Mouse (Mus musculus) testis, adult 2 months (tissue): ENCODE results near the gene Fosl2. TPM values are rescaled to one million over a fixed set of nuclear protein-coding genes. Genes with fewer than 3 reads are reported as not detected.

Experiments used
- H3K27ac ChIP-seq: fragments of 200-500 bp; 2 replicates; pipeline ENCODE4 v1.5.1; 2012; ENCODE audit warnings: low read depth, low read length; ENCODE audit not compliant: control insufficient read depth, insufficient read depth
- H3K27me3 ChIP-seq: fragments of 200-500 bp; 2 replicates; pipeline ENCODE4 v1.6.1; 2012; ENCODE audit warnings: mild to moderate bottlenecking, low read length, moderate library complexity; ENCODE audit not compliant: control insufficient read depth, insufficient read depth
- H3K36me3 ChIP-seq: fragments of 200-500 bp; 2 replicates; pipeline ENCODE4 v1.6.1; 2012; ENCODE audit warnings: mild to moderate bottlenecking, low read length; ENCODE audit not compliant: control insufficient read depth, insufficient read depth
- H3K4me1 ChIP-seq: fragments of 200-500 bp; 2 replicates; pipeline ENCODE4 v1.6.1; 2012; ENCODE audit warnings: low read length; ENCODE audit not compliant: control insufficient read depth, insufficient read depth
- H3K4me3 ChIP-seq: fragments of 200-500 bp; 2 replicates; pipeline ENCODE4 v1.5.1; 2012; ENCODE audit warnings: low read depth, mild to moderate bottlenecking, low read length, moderate library complexity, mixed read lengths; ENCODE audit not compliant: control insufficient read depth
- CTCF ChIP-seq: fragments of 200-500 bp; IDR thresholded peaks from 2 replicates; pipeline ENCODE4 v1.5.1; 2012; ENCODE audit warnings: low read depth, mild to moderate bottlenecking, inconsistent platforms, low read length, moderate library complexity; ENCODE audit not compliant: control insufficient read depth, insufficient read depth, insufficient replicate concordance
- POLR2A ChIP-seq: fragments of 200-500 bp; IDR thresholded peaks from 2 replicates; pipeline ENCODE4 v1.6.1; 2012; ENCODE audit warnings: low read depth, mild to moderate bottlenecking, inconsistent platforms, low read length, moderate library complexity; ENCODE audit not compliant: control insufficient read depth
- polyA plus RNA-seq: library from polyadenylated mRNA; depleted of rRNA; stranded (reverse); fragments of >200 nt; gene quantifications from 2 replicates; pipeline ENCODE4 v1.2.3, GENCODE M21; 2012; rRNA removed

Fosl2 gene
- polyA plus RNA-seq = 1.4 and 1.6 TPM in 2 replicates

DNA sequence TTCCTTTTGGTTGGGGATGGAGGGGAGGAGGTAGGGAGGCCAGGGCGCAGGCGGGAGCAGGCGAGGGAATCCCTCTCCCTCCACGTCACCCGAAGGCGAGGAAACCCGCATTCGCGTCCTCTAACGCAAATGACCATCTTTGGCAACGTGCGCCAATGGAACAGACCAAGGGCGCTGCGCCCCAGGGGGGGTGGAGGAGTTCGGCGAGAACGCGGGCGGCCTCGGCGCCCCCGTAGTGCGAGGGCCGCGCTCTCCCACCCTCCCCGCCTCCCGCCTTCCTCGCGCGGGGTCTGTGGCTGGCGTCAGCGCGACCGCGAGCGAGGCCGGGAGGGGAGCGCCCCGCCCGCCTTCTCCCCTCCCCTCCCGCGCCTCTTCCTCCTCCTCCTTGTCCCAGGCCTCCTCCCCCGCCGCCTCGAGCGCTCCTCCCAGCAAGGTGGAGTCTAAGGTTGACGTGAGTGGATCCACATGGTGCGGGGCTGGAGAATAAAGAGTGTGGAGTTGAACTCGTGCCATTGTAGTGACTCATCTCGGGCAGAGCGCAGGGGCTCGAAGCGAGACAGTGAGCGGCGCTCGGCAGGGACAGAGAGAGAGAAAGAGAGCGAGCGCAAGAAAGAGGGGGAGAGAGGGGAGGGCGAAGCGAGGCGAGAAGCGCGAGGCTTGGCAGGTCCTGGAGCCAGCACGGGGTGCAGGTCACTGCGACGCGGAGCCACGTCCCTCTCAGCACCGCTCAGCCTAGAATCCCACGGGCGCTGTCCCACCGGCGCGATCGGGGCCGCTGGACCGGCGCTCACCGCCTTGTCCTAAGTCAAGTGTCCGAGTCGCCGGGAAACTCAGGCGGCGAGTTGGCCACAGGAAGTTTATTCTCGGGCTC lies at the start of gene Fosl2:
Fosl2 (plus strand) TSS at position 466 of the 871 bp plus-strand sequence.
- peak within 1 kb of the TSS; percentile 83 for H3K4me3 ChIP-seq
- TF ChIP-seq POLR2A (peak; percentile 52), CTCF (no peak)
- H3K27ac ChIP-seq = peak within 1 kb of the TSS; percentile 84
- no peaks in the 10 kb centered on the region for H3K27me3 ChIP-seq
- no peaks in the 10 kb centered on the region for H3K36me3 ChIP-seq
- H3K4me1 ChIP-seq = peaks cover 16% of the 10 kb centered on the region

DNA sequence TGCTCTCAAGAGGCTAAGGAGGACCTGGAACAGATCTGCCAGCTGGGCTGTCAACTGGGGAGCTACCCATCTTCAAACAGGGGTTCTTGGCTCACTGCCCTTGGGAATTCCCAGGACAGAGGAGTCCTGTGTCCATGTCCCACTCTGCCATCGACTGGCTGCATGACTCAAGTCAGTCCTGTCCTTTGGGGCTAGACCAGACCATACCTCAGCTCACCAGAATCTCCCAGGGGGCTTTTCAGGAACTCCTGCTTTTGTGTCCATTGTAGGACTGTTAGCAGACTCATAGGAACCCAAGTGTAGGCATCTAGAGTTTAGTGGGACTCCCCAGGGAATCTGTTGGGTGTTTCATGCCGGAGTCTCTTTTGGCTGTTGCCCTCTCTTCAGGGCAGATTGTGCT lies 49.6 kb upstream of the Fosl2 start:
- H3K36me3 ChIP-seq = no peaks in the 10 kb centered on the region
- TF ChIP-seq CTCF (no peak), POLR2A (no peak)
- H3K27me3 ChIP-seq = no peaks in the 10 kb centered on the region
- H3K27ac ChIP-seq = no peak overlapping the region
- no peak overlapping the region for H3K4me3 ChIP-seq
- H3K4me1 ChIP-seq = no peaks in the 10 kb centered on the region

DNA sequence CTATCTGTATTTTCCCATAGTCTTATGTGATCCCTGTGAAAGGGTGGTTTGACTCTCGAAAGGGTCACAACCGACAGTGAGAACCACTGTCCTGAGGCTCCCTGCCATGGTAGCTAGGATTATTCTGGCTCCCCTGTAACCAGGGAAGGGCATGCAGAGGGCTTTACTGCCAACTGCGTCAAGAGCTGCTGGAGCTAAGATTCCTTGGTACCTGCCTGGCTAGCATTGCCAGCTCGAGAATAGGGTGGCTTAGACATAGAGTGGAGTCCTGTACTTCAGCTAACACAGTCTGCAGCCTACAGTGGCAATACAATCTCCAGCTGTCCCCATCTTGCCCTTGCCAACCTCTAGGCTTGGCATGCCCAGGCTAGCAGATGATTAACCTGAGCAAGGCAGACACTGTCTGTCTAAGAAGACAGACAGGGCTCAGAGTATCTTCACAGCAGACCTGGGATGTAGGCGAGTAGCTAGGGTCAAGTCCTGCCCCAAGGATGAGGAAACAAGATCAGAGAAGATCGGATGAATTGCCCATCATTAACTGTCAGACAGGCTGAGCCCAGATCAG lies 49.0 kb upstream of the Fosl2 start:
- Histone ChIP-seq H3K4me3 (no peak overlapping the region), H3K36me3 (no peaks in the 10 kb centered on the region), H3K27ac (no peak overlapping the region), H3K4me1 (no peaks in the 10 kb centered on the region), H3K27me3 (no peaks in the 10 kb centered on the region)
- TF ChIP-seq CTCF = no peak
- no peak for TF ChIP-seq POLR2A

DNA sequence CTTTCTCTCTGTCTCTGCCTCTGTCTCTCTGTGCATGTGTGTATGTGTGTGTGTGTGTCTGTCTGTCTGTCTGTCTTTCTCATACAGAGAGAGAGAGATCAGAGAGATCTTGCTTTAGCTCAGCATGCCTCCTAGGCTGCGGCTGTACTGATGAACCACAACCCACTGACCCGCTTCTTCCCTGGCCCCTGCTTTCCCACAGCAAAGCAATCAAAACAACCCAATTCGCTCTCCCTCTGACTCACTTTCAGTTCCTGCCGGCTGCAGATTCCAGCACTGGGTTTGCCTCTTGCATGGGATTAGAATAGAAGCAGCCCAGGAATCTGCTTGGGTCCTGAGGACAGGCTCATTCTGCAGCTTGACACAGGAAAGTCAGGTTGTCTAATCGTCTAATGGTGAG lies 46.1 kb upstream of the Fosl2 start:
- Histone ChIP-seq H3K36me3 (no peaks in the 10 kb centered on the region), H3K4me3 (peak overlapping the region; percentile 82), H3K4me1 (no peaks in the 10 kb centered on the region), H3K27ac (no peak overlapping the region), H3K27me3 (no peaks in the 10 kb centered on the region)
- no peak for TF ChIP-seq POLR2A
- TF ChIP-seq CTCF = no peak

- no peaks in the 10 kb centered on the region for H3K4me1 ChIP-seq
- TF ChIP-seq POLR2A = no peak
- no peak for TF ChIP-seq CTCF
Observed at GRCm38 (mm10) chr5:32092281-32092680, 43.3 kb upstream of the Fosl2 start.

DNA sequence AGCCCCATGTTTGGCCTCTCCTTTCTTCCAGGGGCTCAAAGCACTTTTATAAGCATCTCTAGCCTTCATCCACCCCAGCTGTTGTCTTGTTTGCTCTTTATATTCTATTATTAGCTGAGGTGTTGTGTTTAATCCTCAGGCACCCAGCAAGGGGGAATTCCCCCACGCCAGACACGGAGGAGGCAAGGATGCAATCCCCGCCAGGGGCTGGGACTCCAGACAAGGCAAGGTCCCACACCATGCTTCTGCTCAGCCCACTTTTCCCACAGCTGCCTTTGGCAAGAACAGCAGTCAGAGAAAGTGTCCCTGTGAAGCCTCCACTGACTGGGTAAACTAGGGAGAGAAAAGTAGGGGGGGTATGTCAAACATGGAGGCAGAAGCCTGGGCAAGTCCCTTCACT lies 36.9 kb upstream of the Fosl2 start:
- H3K27ac ChIP-seq = no peak overlapping the region
- H3K27me3 ChIP-seq = no peaks in the 10 kb centered on the region
- no peaks in the 10 kb centered on the region; the same call in 1 of the 2 replicates for H3K4me1 ChIP-seq
- H3K4me3 ChIP-seq = no peak overlapping the region
- TF ChIP-seq CTCF = no peak
- TF ChIP-seq POLR2A = no peak
- H3K36me3 ChIP-seq = no peaks in the 10 kb centered on the region

More at GRCm38 (mm10) chr5:32092281-32092680, 43.3 kb upstream of the Fosl2 start:
- Histone ChIP-seq H3K4me3 (peak overlapping the region; percentile 82), H3K36me3 (no peaks in the 10 kb centered on the region), H3K27me3 (no peaks in the 10 kb centered on the region), H3K27ac (no peak overlapping the region)

- H3K4me3 ChIP-seq = peak overlapping the region; percentile 41
- TF ChIP-seq POLR2A (no peak), CTCF (no peak)
- H3K4me1 ChIP-seq = no peaks in the 10 kb centered on the region; the same call in 1 of the 2 replicates
- no peak overlapping the region for H3K27ac ChIP-seq
- no peaks in the 10 kb centered on the region for H3K27me3 ChIP-seq
- no peaks in the 10 kb centered on the region for H3K36me3 ChIP-seq
Observed at GRCm38 (mm10) chr5:32102484-32102883, 33.1 kb upstream of the Fosl2 start.

DNA sequence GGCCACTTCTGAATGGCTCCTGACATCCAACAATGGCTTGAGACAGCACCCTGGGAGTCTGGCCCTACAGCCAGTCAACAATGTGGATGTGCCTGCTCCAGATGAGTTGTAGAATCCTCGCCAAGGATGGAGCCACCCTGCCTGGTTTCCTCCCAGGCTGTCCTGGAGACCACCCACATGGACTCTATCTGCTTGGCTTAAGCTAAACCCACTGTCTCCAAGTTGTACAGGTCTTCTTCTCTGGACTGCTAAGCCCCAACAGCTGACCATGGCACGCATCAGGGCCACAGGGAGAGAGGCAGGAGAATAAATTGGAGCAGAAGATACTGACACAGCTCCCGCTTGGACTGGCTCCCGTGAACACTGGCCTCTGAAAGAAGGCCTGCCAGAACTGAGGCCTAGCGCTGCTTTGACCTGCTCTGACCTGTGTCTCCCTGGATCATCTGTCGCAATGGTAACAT lies 32.6 kb upstream of the Fosl2 start:
- Histone ChIP-seq H3K4me3 (peak overlapping the region; percentile 14), H3K36me3 (no peaks in the 10 kb centered on the region), H3K27me3 (no peaks in the 10 kb centered on the region), H3K27ac (no peak overlapping the region), H3K4me1 (no peaks in the 10 kb centered on the region; the same call in 1 of the 2 replicates)
- no peak for TF ChIP-seq CTCF
- no peak for TF ChIP-seq POLR2A
